Mouse (Mus musculus): ENCODE measurements around the gene Ifitm3. TPM values are rescaled to one million over a fixed set of nuclear protein-coding genes. Genes with fewer than 3 reads are reported as not detected.
A peak's percentile ranks its signal among the peaks of the same experiment; 100 is the strongest.
"Not testable (repeated sequence)": the region's sequence is repeated elsewhere in the genome, so short reads cannot be mapped to it uniquely, and the experiment has no call there.

The Ifitm3 gene
- polyA plus RNA-seq, 1 experiment from 2014 or later, result 218 TPM

- ATAC-seq (replicated peaks; ENCODE audit: extremely low read depth, insufficient read depth, low FRiP score), result no peak
- no peak overlapping the region for H3K27ac ChIP-seq (ENCODE audit: low read length)
- H3K4me2 ChIP-seq (ENCODE audit: low read depth, low read length), result no peak overlapping the region
- no peaks in the 10 kb centered on the region for H3K9me3 ChIP-seq (replicated peaks; ENCODE audit: control insufficient read depth, low read length)
- peaks cover 9% of the 10 kb centered on the region for H3K4me1 ChIP-seq (ENCODE audit: control insufficient read depth, insufficient read depth, low read length)
- no peaks in the 10 kb centered on the region for H3K27me3 ChIP-seq (ENCODE audit: control insufficient read depth, insufficient read depth, low read length)
- H3K36me3 ChIP-seq (ENCODE audit: control insufficient read depth, insufficient read depth), result no peaks in the 10 kb centered on the region
- H3K4me3 ChIP-seq (ENCODE audit: low read length), result no peak overlapping the region
- H3K9ac ChIP-seq (ENCODE audit: low read length), result no peak overlapping the region
- WGBS, result 54% methylated on average over 20 of the region's 21 CpGs
These were observed 27.8 kb upstream of the Ifitm3 start for GRCm38 (mm10) chr7:141038090-141039032.

DNA sequence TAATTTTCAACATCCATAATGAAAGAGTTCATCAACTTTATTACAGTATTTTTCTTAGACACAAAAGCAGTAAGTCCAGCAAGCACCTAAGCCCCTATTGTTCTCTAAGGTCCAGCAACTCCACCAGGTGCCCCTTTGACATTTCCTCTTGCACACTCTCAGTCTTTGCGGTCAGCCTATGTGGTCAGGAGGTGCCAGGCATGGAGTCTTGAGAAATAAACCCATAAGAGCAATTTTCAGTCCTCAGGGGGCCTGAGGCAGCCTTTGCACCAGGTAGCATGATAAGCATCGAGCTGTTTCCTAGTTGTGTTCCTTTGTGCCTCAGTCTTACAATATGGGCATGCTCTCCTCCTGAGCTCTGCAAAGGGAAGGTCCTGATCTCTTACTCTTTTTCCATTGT is 26.1 kb upstream of the Ifitm3 start:
- H3K4me3 ChIP-seq (ENCODE audit: low read length); H3K36me3 ChIP-seq (ENCODE audit: control insufficient read depth, insufficient read depth); H3K4me1 ChIP-seq (ENCODE audit: control insufficient read depth, insufficient read depth, low read length); H3K27ac ChIP-seq (ENCODE audit: low read length); H3K27me3 ChIP-seq (ENCODE audit: control insufficient read depth, insufficient read depth, low read length); H3K4me2 ChIP-seq (ENCODE audit: low read depth, low read length); H3K9me3 ChIP-seq (replicated peaks; ENCODE audit: control insufficient read depth, low read length); H3K9ac ChIP-seq (ENCODE audit: low read length); ATAC-seq (replicated peaks; ENCODE audit: extremely low read depth, insufficient read depth, low FRiP score): not testable (repeated sequence)
- 85% methylated on average over 1 of the region's 2 CpGs for WGBS

- Histone ChIP-seq H3K9ac (ENCODE audit: low read length) (no peak overlapping the region), H3K4me2 (ENCODE audit: low read depth, low read length) (no peak overlapping the region), H3K4me1 (ENCODE audit: control insufficient read depth, insufficient read depth, low read length) (no peaks in the 10 kb centered on the region), H3K9me3 (replicated peaks; ENCODE audit: control insufficient read depth, low read length) (no peaks in the 10 kb centered on the region), H3K27ac (ENCODE audit: low read length) (no peak overlapping the region), H3K27me3 (ENCODE audit: control insufficient read depth, insufficient read depth, low read length) (no peaks in the 10 kb centered on the region), H3K36me3 (ENCODE audit: control insufficient read depth, insufficient read depth) (no peaks in the 10 kb centered on the region), H3K4me3 (ENCODE audit: low read length) (no peak overlapping the region)
- no peak for ATAC-seq (replicated peaks; ENCODE audit: extremely low read depth, insufficient read depth, low FRiP score)
- WGBS, result 60% methylated on average over 9 of the region's 9 CpGs
These were observed 22.0 kb upstream of the Ifitm3 start for GRCm38 (mm10) chr7:141032458-141033167.

GRCm38 (mm10) chr7:141030390-141030789 is 19.8 kb upstream of the Ifitm3 start:
- no peak for ATAC-seq (replicated peaks; ENCODE audit: extremely low read depth, insufficient read depth, low FRiP score)
- 55% methylated on average over 3 of the region's 3 CpGs for WGBS

DNA sequence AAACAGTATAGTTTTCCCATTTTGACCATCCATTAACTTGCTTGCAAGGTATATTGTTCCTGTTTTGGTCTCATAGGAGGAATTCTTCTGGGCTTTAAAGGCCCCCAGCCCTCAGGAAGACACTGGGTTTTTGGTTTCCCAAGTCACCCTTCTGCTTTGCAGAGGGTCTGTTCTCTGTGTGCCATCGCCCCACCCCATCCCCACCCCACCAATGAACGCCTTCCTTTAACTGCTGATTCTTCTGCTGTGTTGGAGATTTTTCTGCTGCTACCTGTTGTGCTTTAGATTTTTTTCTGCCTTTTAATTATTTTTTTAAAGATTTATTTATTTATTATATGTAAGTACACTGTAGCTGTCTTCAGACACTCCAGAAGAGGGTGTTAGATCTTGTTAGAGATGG is 18.3 kb upstream of the Ifitm3 start, which contains the start of gene Gm17387:
TSS of gene Gm17387 (plus strand) at position 301 of the 400 bp plus-strand sequence.
- H3K27me3 ChIP-seq (ENCODE audit: control insufficient read depth, insufficient read depth, low read length), result no peaks in the 10 kb centered on the region
- ATAC-seq (replicated peaks; ENCODE audit: extremely low read depth, insufficient read depth, low FRiP score), result no peak
- 89% methylated on average over 2 of the region's 2 CpGs for WGBS

More at GRCm38 (mm10) chr7:141030390-141030789, 19.8 kb upstream of the Ifitm3 start:
- Histone ChIP-seq H3K4me3 (ENCODE audit: low read length) (no peak overlapping the region), H3K4me2 (ENCODE audit: low read depth, low read length) (no peak overlapping the region), H3K4me1 (ENCODE audit: control insufficient read depth, insufficient read depth, low read length) (no peaks in the 10 kb centered on the region), H3K9me3 (replicated peaks; ENCODE audit: control insufficient read depth, low read length) (no peaks in the 10 kb centered on the region), H3K36me3 (ENCODE audit: control insufficient read depth, insufficient read depth) (no peaks in the 10 kb centered on the region), H3K27me3 (ENCODE audit: control insufficient read depth, insufficient read depth, low read length) (no peaks in the 10 kb centered on the region), H3K9ac (ENCODE audit: low read length) (no peak overlapping the region), H3K27ac (ENCODE audit: low read length) (no peak overlapping the region)

DNA sequence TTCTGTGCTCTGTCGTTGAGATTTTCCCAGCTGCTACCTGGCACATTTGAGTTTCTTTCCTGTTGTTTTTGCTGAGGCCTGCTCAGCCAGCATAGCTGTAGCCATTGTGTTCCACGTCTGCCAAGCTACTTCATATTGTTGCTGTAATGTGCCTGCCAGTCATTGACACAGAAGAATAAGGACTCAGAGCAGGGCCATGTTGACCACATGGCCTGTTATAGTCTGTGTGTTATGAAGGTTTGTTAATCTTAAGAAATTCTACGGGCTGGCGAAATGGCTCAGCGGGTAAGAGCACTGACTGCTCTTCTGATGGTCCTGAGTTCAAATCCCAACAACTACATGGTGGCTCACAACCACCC is 16.1 kb upstream of the Ifitm3 start:
- H3K9ac ChIP-seq (ENCODE audit: low read length), result no peak overlapping the region
- H3K36me3 ChIP-seq (ENCODE audit: control insufficient read depth, insufficient read depth), result no peaks in the 10 kb centered on the region
- no peak overlapping the region for H3K27ac ChIP-seq (ENCODE audit: low read length)
- H3K4me3 ChIP-seq (ENCODE audit: low read length), result no peak overlapping the region
- H3K27me3 ChIP-seq (ENCODE audit: control insufficient read depth, insufficient read depth, low read length), result no peaks in the 10 kb centered on the region
- no peaks in the 10 kb centered on the region for H3K4me1 ChIP-seq (ENCODE audit: control insufficient read depth, insufficient read depth, low read length)
- no peak for ATAC-seq (replicated peaks; ENCODE audit: extremely low read depth, insufficient read depth, low FRiP score)
- no peaks in the 10 kb centered on the region for H3K9me3 ChIP-seq (replicated peaks; ENCODE audit: control insufficient read depth, low read length)
- H3K4me2 ChIP-seq (ENCODE audit: low read depth, low read length), result no peak overlapping the region
- WGBS, result 70% methylated on average over 5 of the region's 5 CpGs

More for the DNA sequence above, 18.3 kb upstream of the Ifitm3 start, which contains the start of gene Gm17387:
- Histone ChIP-seq H3K9me3 (replicated peaks; ENCODE audit: control insufficient read depth, low read length) (no peaks in the 10 kb centered on the region), H3K27ac (ENCODE audit: low read length) (no peak within 1 kb of the TSS), H3K4me2 (ENCODE audit: low read depth, low read length) (no peak within 1 kb of the TSS), H3K9ac (ENCODE audit: low read length) (no peak within 1 kb of the TSS), H3K36me3 (ENCODE audit: control insufficient read depth, insufficient read depth) (no peaks in the 10 kb centered on the region), H3K4me1 (ENCODE audit: control insufficient read depth, insufficient read depth, low read length) (no peaks in the 10 kb centered on the region), H3K4me3 (ENCODE audit: low read length) (no peak within 1 kb of the TSS)

DNA sequence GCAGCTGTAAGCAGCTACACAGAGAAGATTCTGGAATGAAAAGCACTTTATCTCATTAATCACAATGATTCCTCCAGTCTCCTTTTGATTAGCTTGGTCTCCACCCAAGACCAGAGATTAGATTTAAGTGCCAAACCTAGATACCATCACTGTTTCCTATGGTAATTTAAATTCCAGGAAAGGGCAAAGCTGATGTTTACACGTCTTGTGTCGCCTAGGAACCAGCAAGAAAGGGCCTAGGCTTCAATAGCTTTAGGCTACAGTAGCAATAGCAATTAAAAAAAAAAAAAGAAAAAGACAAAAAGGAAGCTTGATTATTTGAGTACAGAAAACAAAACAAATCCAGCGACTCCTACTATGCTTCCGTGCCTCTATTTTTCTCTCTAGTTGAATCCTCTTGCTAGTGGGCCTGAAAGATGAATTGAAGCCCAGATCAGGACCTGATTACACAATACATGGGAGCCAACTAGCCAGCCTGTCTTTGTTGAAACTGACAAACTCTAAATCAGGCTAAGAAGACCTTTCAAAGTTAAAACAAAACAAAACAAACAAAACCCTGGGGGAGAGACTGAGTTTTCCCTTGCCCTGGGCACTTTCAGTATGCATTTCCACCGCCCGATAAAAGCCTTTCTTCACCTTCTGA is 15.6 kb upstream of the Ifitm3 start:
- H3K27ac ChIP-seq (ENCODE audit: low read length), result no peak overlapping the region
- H3K4me2 ChIP-seq (ENCODE audit: low read depth, low read length), result no peak overlapping the region
- H3K4me3 ChIP-seq (ENCODE audit: low read length), result no peak overlapping the region
- no peak overlapping the region for H3K9ac ChIP-seq (ENCODE audit: low read length)
- 62% methylated on average over 6 of the region's 6 CpGs for WGBS
- H3K9me3 ChIP-seq (replicated peaks; ENCODE audit: control insufficient read depth, low read length), result no peaks in the 10 kb centered on the region
- no peaks in the 10 kb centered on the region for H3K27me3 ChIP-seq (ENCODE audit: control insufficient read depth, insufficient read depth, low read length)
- H3K4me1 ChIP-seq (ENCODE audit: control insufficient read depth, insufficient read depth, low read length), result no peaks in the 10 kb centered on the region
- no peak for ATAC-seq (replicated peaks; ENCODE audit: extremely low read depth, insufficient read depth, low FRiP score)
- H3K36me3 ChIP-seq (ENCODE audit: control insufficient read depth, insufficient read depth), result no peaks in the 10 kb centered on the region

DNA sequence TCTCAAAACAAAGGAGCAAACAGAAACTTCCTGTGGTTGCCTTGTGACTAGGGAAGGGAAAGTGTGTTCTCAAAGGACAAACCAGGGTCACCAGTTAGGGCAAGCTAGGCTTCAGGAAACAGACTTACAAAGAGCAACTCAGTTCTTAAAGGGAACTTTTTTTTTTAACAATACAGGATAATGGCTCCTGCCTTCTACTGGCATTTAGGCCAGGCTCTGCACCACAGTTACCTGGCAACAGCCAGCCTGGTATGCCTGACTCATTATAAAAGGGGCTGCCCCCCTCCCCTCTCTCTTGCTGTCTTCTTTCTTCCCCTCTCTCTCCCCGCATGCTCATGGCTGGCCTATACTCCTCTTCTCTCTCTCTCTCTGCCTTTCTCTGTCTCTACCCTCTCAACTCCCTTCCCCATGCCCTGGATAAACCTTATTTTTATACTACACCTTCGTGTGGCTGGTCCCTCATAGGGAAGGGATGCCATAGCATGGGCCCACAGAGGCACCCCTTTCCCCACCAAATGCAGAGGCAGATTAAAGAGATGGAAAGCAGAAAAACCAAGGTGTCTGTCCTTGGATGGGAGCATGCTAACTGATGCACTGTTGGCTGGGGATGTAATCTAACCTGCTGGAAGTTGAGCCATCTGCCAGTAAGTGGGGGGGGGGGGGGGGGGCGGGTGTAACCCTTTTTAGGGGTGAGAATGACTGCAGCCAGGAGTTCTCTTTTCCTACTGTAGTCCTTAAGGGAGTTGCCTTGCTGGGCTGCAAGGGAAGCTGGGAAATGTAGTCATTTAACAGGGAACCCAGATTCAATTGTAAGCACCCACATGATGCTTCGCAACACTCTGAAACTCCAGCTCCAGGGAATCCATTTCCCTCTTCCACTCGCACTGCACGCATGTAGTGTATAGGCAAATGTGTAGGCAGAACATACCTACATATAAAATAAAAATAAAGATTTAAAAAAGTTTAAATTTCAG is 14.6 kb upstream of the Ifitm3 start:
- no peaks in the 10 kb centered on the region for H3K4me1 ChIP-seq (ENCODE audit: control insufficient read depth, insufficient read depth, low read length)
- no peak overlapping the region for H3K4me3 ChIP-seq (ENCODE audit: low read length)
- H3K9ac ChIP-seq (ENCODE audit: low read length), result no peak overlapping the region
- 0 out of 2 replicates have a peak overlapping the region, but pooled peaks have one; percentile 16 for H3K27ac ChIP-seq (ENCODE audit: low read length)
- ATAC-seq (replicated peaks; ENCODE audit: extremely low read depth, insufficient read depth, low FRiP score), result no peak
- 63% methylated on average over 5 of the region's 6 CpGs for WGBS
- H3K4me2 ChIP-seq (ENCODE audit: low read depth, low read length), result no peak overlapping the region
- H3K9me3 ChIP-seq (replicated peaks; ENCODE audit: control insufficient read depth, low read length), result no peaks in the 10 kb centered on the region
- H3K27me3 ChIP-seq (ENCODE audit: control insufficient read depth, insufficient read depth, low read length), result no peaks in the 10 kb centered on the region
- no peaks in the 10 kb centered on the region for H3K36me3 ChIP-seq (ENCODE audit: control insufficient read depth, insufficient read depth)

All from heart, embryonic 16.5 days (tissue).